Mouse (Mus musculus): ENCODE measurements at regions not wholly inside any gene's neighbourhood (a gene's known extent, or its start where the extent isn't known, plus 50 kb on each side); places are given as distances from the start of the nearest gene placed in this dataset.

DNA sequence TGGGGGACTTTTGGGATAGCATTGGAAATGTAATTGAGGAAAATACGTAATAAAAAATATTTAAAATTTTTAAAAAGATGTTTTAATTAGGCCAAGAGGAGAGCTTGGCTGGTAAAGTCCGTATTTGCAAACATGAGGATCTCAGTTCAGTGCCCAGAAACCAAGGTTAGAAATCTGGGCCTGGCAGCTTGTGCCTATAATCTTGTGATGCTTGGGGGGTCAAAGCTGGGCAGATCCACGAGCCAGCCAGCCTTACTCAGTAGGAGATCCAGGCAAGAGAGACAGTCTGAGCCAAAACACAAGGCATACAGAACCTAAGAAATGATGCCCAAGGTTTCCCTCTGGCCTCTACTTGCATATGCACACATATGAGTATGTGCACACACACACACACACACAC is 54.1 kb upstream of the Cxadr start:
- DNase-seq, result no peak

DNA sequence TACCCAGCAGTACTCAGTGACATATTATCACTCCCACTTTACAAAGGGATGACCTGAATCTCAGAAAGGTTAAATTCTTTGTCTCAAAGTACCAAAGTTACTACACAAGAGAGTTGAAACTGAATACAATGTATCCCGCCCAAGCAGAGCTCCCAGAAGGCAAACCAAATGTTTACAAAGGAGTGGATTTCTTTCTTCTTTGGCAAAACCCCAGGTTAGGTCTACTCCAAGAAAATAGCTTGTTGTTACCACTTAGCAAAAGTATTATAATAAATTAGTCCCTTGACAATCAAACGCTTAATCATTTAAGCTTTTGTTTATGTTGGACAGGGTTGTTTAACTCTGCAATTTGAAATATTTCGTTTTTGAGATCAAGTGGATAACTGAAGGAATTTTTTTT is 58.6 kb upstream of the Cxadr start:
- no peak for DNase-seq

DNA sequence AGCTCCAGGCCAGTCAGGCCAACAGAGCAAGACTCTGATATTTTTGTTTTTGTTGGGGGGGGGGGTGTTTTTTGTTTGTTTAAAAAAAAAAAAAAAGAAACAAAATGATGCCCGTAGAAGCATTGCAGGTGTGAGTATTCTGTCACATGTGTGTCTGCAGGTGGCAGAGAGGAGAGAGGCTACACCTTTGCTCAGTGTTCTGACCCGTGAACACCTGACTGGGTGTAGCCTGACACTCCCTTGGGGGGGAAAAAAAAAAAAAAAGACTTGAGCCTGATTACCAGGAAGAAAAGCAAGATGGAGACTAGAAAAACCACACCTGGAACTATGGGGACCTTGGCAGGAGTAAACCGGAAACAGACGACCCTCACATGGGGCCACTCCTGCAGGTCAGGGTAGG is 61.1 kb upstream of the Cxadr start:
- DNase-seq, result no peak

DNA sequence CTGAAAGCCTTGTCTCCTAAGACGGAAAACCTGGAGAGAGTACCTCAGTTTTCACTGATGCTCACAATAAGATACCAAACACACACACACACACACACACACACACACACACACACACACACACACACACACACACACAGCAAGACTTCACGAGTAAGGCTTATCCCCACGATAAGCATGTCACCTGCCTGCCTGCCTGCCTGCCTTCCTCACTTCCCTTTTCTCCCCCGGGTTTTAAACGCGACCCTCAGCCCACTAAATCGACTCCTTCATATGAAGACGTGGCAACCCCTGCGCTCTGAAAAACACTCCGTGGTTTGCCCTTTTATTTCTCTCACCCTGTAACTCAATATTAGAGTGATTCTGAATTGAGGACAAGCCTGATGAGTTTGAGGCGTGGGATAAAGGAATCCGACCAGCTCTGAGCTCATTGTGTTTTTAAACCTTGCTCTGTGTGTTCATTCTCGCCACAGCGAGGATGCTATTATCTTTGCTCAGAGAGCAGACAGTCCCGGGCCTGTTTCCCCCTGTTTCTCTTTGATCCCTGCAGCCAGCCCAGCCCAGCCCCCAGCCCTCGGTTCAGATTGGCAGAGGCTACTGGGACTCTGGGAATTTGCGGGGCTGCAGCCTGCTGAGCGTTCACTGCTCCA is 63.1 kb upstream of the Cxadr start:
- peak; percentile 42 for DNase-seq

DNA sequence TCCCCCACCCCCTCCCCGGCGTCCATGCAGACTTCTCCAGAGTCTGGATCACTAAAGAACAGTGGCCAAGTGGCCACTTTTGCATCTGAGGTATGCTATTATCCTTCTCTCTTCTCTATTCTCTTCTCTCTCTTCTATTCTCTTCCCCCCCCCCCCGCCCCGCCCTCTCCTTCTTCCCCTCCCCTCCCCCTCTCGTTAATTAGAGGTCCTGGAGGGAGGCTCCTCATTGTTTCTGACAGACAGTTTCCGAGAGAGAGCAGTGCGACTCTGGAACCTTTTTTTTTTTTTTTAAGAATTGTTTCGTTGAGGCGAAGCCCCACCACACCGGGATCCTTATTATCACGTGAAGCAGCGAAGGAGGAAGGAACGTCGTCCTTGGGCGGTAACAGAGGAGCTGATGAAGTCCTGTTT is 63.6 kb upstream of the Cxadr start:
- no peak for DNase-seq

DNA sequence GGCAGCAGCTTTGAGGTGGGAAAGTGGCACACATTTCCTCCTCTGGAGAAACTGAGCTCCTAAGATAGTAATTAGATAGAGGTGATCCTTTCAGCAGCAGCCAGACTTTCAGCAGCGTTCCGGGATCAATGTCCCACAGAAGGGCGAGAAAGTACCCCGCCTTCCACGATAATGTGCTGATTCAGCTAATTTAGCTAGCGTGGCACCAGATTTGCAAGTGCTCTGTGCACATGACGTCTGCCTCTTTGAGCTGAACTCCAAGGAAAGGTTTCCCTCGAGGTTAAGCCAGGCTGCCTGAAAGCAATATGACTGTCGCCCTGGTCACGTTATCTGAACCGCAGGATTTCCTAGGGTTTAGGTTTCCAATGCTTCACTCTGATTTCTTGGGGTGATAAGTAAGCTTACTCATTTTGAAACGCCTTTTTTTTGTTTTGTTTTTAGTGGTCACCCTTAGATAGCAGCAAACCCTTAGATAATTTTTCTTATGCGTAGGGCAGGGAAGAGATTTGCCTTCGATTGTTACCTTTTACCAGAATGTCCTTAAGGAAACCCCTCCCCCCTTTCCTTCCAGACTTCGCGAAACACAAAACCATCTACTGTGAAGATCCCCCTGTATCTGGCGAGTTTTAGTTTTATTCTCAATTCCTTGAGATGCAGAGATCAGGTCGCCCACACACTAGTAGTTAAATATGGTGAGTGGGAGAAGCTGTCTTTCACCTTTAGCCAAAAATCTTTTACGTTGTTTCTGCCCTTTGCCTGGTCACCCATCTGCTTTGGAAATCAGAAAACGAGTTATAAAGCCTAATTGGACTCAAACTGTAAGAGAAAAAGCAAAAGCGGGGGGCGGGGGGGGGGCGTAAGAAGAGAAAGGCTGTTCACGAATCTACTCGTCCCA is 64.3 kb upstream of the Cxadr start:
- no peak for DNase-seq

DNA sequence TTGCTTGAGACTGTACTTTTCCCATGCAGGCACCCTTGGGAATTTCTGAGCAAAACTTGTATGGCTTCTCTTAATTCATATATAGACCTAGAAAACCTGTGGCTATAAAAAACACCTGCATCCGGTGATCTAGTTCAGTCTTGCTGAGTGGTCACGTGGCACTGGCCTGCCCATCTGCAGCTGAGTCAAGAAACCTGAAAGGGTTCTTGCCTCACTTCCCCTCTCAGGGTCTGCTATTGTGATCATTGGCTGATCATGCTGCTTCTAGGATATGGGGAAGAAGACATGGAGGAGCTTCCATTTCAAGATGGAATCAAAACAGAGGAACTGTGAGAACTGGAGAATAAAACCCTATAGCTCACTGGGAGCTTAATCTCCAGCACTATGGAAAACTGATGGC is 69.1 kb upstream of the Cxadr start:
- DNase-seq, result no peak

DNA sequence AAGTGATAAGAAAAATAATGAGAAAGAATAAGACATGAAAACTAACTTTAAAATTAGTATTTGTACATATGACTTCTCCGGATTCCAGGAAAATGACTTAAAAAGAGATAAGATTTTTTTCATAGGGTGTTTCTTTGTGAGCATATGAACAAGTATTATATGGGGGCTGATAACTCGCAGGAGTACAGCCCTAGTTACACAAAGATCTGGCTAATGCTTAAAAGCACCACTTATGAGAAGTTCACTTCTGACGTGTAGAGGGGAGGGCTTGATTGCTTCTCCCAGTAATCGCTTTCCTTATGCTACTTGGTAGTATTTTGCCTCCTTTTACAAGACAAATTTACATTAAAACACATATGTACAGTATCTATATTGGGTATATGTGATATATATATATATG is 72.3 kb upstream of the Cxadr start:
- no peak for DNase-seq

DNA sequence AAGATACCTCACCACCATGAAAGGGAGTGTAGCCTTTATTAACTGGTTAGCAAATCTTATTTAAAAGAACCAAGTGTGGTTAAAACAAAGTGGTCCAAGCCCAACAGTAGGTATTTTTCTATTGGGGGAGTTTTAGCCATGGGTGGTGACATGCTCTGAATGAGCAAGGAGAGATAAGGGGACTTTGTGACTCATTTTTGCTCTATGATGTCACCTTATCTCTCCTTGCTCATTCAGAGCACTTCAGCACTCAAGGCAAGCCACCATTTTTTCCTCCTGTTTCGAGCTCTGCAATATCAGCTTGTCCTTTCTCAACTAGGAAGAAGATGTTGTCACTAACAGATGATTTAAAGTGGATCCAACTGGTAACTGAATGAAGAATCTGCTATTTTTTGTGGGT is 78.9 kb upstream of the Cxadr start:
- no peak for DNase-seq

DNA sequence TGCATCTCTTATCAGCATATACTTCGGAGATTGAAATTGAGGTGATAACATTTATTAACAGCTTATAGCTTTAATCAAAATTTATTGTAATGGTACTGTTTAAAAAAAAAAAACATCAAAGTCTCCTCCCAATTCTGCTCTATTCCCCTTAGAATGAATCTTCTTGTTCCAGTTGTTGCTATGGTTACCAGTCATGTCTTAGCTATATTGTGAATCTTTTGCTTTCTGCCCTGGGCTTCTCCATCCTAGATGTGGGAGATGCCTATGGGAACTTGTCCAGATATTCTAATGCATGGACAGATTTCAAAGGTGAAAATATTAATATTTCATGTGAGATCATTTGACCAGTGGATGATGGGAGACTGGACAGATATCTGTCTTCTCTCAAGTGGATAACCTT is 79.5 kb upstream of the Cxadr start:
- no peak for DNase-seq

DNA sequence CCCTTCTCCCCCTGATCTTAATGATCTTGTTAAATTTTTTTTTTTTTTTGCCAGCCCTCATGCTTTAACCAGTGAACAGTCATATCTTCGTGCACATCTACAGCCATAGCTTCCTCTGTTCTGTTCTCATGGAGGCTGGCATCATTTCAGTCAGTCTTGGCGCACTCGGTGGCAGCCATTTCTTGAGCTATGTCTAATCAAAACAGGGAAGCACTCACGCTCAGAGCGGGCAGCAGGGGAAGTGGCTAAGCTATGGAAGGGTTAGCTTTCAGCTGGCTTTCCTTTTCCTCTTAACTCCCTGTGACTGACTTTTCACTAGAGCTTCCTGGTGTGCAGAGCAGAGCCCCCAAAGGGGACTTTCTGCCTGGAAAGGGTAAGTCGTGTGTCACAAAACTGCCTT is 83.7 kb upstream of the Cxadr start:
- DNase-seq, result peak; percentile 12

DNA sequence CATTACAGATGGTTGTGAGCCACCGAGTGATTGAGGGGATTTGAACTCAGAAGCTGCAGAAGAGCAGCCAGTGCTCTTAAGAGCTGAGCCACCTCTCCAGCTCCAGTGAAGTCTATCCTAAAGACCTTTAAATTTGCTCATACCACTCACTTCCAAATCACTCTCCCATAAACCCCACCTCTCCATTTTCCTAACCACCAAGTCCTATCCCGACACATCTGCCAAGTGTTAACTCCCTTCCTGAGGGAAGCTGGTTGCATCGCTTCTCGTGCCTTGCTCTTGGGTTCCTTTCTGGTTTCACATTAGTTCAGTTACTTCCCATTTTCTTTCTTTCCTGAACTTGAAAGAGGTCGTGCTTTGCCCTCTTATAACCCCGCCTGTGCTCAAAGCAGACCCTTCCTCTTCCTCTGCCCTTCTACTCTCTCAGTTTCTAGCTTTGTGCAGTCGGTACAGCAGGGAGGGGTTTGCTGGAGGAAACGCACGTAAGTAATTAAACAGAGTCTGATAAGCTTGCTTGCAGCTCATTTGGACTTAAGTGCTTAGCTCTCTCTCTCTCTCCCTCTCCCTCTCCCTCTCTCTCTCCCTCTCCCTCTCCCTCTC is 84.4 kb upstream of the Cxadr start:
- no peak for DNase-seq

DNA sequence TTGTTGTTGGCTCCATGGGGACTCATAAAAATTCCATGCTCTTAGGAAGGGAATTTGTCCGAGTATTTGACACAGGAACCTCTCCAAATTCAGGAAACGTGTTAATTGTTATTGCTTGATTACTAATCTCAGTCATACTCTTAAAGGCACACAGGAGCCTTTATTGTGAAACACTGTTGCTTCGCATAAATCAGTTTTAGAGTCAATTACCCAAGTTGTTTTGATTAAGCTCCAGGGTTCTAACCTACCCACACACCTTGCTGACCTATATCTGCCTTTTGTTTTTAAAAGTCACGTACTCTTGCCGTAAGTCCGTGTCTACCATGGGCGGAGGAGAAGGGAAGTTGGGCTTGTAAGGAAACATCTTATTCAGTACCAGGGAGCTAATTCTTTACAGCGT is 89.6 kb upstream of the Cxadr start:
- no peak for DNase-seq

DNA sequence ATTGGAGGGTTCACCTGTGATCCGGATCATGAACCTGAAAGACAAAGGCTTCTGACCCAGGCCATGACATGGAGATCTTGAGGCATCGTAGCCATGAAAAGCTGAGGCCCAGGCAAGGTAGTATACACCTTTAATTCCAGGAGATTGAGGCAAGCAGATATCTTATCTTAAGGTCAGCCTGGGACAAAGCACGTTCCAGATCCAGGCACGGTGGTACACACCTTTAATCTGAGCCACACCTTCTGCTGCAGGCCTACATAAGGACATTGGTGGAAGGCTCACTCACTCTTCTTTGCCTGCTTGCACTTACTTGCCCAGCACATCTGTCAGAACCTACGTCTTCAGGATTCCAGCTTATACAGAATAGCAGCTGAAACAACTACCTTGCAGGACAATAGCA is 93.0 kb upstream of the Cxadr start:
- DNase-seq, result no peak

DNA sequence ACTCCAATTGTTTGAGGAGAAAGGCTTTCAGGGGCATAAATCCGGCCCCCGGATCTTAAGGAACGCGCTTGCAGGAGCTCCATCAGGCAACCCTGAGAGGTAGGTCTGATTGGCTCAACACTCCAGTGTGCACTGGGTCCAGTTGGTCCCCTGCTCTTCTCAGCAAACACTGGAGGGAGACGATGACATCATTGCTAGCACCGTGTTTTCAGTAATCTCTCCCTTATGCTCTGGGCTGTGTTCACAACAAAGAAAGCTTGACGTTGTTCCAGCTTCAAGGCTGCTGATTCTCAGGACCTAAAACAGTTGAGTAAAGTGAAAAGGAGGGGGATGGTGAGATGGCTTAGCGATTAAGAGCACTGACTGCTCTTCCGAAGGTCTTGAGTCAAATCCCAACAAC is 97.0 kb upstream of the Cxadr start:
- DNase-seq, result no peak

DNA sequence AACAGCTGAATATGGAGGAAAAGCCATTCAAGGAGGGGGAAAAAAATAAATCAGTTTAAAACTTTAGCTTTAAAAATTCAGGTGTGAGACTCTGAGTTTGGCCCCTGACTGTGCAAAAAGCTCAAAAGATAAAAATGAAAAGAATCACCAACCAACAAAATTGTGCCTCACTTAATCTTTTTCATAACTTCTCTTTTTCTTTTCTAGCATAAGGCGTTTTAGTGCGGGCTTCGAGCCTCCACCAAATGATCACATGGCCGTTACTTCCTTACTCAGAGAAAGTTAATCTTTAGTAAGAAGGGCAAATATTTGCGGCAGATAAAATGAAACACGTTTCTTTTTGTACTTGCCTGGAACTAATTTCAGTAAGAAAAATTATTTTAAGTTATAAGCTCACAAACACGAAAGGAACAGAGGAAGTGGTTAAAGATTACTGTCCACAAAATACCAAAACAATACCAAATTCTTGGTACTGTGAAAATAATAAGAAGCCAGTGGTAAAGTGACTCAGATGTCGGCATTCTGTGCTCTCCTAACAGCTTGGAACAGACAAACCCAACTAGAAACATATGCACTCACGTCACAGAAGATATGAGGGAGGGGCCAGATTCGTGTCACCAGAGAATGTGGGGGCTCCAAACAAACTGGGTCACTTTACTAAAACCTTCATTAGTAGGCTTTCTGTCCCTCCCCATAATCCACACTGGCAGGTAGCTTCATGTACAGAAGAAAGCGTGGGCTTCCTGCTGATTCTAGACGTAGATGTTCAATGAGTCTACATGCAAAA is 101.1 kb upstream of the Cxadr start:
- DNase-seq, result no peak

DNA sequence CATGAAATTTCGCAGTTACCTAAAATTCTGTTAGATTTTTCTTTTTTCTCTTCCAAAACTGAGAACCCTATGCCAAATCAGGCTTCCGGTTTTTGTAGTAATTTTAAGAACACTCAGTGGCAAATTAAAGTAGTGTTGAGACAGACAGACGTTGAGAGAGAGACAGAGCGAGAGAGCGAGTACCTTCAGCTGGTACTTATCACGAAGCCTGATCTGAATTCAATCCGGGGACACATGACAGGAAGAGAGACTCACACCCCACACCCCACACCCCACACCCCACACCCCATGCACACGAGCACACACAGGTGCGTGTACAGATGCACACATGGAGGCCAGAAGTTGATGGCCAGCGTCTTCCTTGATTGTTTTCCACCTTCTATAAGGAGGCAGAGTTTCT is 102.0 kb upstream of the Cxadr start:
- DNase-seq, result no peak

DNA sequence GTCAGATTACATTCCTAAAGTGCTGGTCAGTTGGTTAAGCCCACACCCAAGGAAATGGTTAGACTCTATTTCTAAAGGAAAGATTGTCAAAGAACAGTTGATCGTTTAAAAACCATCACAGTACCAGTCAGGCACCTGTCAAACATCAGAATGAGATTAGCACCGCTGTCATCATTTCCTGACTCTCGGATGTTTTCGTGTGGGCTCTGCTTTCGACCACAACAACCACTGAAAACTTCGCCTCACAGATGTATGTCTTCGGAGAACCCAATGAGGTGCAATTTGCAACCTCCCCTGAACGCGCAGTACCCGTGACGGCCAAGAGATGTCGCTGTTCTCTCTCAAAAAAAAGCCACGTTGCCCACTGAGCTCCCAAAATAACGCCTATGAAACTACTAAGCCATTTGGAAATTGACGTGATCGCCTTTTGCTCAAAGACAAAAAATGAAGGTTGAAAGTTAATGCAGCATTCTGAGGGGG is 102.6 kb upstream of the Cxadr start:
- peak; percentile 75 for DNase-seq

DNA sequence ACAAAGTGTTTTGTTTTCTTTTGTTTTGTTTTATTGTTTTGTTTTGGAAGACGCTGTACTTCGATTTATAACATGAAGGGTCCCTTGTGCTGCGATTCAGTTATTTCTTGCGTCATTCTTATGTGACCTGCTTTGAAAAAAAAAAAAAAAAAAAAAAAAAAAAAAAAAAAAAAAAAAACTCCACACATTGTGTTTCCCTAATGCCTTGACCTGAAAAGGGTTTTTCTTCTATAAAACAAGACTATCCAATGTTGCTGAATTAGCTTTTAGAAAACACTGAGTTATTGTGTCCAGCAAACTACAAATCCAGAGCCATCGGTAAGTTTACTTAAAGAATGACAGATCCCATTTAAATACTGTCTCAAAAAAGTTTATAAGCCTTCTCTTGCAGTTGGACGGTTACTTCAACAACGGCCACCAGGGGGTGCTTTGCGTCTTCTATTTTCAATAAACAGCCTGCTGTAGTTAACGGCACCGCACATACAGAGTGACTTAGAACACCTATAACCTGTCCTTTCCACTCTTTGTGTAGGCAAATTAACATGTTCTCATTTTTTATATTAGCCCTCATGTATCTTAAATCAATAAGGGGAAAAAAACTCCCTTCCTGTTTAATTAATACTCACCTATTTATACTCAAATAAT is 103.9 kb upstream of the Cxadr start:
- peak; percentile 94 for DNase-seq

DNA sequence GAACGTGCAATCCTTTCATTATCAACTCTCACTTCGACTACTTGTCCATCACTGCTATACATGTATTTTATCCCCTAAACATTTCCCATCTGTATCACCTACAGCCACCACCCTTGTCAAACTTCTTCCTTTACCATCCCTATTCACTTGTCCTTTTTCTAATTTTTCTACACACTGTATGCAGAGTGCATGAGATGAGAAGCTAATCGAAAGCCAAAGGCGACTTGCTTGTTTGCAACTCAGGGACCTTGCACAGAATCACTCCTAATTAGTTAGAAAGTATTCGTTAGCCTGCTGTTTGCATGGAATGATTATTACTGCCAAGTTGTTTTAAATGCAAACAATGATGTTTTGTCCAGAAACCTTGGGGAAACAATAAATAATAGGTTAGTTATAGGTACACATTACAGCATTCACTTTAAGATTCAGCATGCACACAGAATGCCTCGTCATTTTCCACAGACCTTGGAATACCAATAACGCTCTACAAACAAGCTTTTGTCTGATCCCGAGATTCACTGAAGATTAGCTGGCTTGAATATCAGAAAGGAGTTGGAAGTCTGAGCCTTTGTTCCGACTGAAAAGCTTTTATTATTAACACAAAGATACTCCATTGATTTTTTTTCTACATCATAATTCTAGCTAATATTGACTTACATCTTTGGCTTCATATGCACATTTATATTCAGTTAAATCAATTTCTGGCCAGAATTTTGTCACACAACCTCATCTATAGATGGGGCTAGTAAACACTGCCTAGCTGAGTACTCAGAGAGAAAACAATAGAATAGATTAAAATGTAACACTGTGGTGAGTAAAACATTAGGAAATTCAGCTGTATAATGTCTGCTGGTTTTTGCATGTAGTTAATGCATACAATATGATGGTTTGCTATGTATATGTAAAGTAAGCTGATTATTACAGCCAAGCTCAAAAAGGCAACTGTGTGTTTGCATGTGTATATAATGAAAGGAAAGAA is 130.4 kb upstream of the Cxadr start:
- no peak for DNase-seq

DNA sequence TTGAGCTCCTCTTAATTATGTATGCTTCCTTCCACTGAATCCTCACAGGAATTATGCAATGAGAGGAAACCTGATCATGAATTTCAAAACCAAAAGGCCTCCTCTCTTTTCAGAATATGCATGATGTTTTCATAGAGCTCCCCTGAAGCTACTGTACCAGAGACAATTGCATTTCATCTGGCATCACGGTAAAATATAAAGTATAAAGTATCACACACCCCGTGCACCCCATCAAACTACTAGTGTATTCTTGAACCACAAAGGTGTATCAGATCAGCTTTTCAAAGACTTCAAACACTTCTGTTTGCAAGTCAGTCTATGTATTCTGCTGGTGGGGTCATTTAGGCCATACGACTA is 144.4 kb upstream of the Cxadr start:
- DNase-seq, result no peak
